Mouse (Mus musculus): ENCODE measurements around the gene Lima1. TPM values are rescaled to one million over a fixed set of nuclear protein-coding genes. Genes with fewer than 3 reads are reported as not detected.
"Not testable (repeated sequence)": the region's sequence is repeated elsewhere in the genome, so short reads cannot be mapped to it uniquely, and the experiment has no call there.

Gene Lima1
- polyA plus RNA-seq (2012; rRNA removed) = 139 and 147 TPM in 2 replicates

- DNase-seq (ENCODE audit: low spot score) = peak; percentile 74
Measured at GRCm38 (mm10) chr15:99875334-99875869, at the start of gene Lima1. Gene Lima1 (minus strand): TSS chr15:99875456.

GRCm38 (mm10) chr15:99919601-99920158 lies 44.4 kb upstream of the Lima1 start:
- DNase-seq (ENCODE audit: low spot score) = no peak

GRCm38 (mm10) chr15:99917264-99917663 lies 42.0 kb upstream of the Lima1 start:
- DNase-seq (ENCODE audit: low spot score) = no peak

GRCm38 (mm10) chr15:99914613-99915012 lies 39.4 kb upstream of the Lima1 start:
- DNase-seq (ENCODE audit: low spot score) = no peak

GRCm38 (mm10) chr15:99911785-99912184 lies 36.5 kb upstream of the Lima1 start:
- DNase-seq (ENCODE audit: low spot score) = no peak

- DNase-seq (ENCODE audit: low spot score) = not testable (repeated sequence)
Measured at GRCm38 (mm10) chr15:99909339-99909996, 34.2 kb upstream of the Lima1 start.

- no peak for DNase-seq (ENCODE audit: low spot score)
Measured at GRCm38 (mm10) chr15:99907514-99907913, 32.3 kb upstream of the Lima1 start.

GRCm38 (mm10) chr15:99907041-99907440 lies 31.8 kb upstream of the Lima1 start:
- DNase-seq (ENCODE audit: low spot score) = no peak

- DNase-seq (ENCODE audit: low spot score) = no peak
Measured at GRCm38 (mm10) chr15:99904841-99905240, 29.6 kb upstream of the Lima1 start.

GRCm38 (mm10) chr15:99904333-99904732 lies 29.1 kb upstream of the Lima1 start:
- no peak for DNase-seq (ENCODE audit: low spot score)

- DNase-seq (ENCODE audit: low spot score) = no peak
Measured at GRCm38 (mm10) chr15:99903227-99903626, 28.0 kb upstream of the Lima1 start.

- DNase-seq (ENCODE audit: low spot score) = no peak
Measured at GRCm38 (mm10) chr15:99902786-99903185, 27.5 kb upstream of the Lima1 start.

- no peak for DNase-seq (ENCODE audit: low spot score)
Measured at GRCm38 (mm10) chr15:99896621-99897020, 21.4 kb upstream of the Lima1 start.

- DNase-seq (ENCODE audit: low spot score) = no peak
Measured at GRCm38 (mm10) chr15:99891355-99891754, 16.1 kb upstream of the Lima1 start.

- no peak for DNase-seq (ENCODE audit: low spot score)
Measured at GRCm38 (mm10) chr15:99890412-99891236, 15.4 kb upstream of the Lima1 start.

GRCm38 (mm10) chr15:99889275-99889874 lies 14.1 kb upstream of the Lima1 start:
- DNase-seq (ENCODE audit: low spot score) = no peak

GRCm38 (mm10) chr15:99887130-99887529 lies 11.9 kb upstream of the Lima1 start:
- DNase-seq (ENCODE audit: low spot score) = not testable (repeated sequence)

GRCm38 (mm10) chr15:99884038-99884437 lies 8.8 kb upstream of the Lima1 start:
- no peak for DNase-seq (ENCODE audit: low spot score)

- DNase-seq (ENCODE audit: low spot score) = no peak
Measured at GRCm38 (mm10) chr15:99878541-99878940, 3.3 kb upstream of the Lima1 start.

- DNase-seq (ENCODE audit: low spot score) = no peak
Measured at GRCm38 (mm10) chr15:99874612-99875333, 483 bp downstream of the Lima1 start.

GRCm38 (mm10) chr15:99872543-99872942 lies 2.7 kb downstream of the Lima1 start:
- no peak for DNase-seq (ENCODE audit: low spot score)

Measured in urinary bladder, adult 2 months (tissue).